Mouse (Mus musculus) cortical plate, adult 2 months (tissue): ENCODE results near the gene Rock2. TPM values are rescaled to one million over a fixed set of nuclear protein-coding genes. Genes with fewer than 3 reads are reported as not detected.

Source experiments
- H3K27ac ChIP-seq: fragments of 200-500 bp; 2 replicates; pipeline ENCODE4 v1.5.1; 2012; ENCODE audit warnings: low read length, control low read depth, inconsistent platforms; ENCODE audit not compliant: insufficient read depth
- H3K4me1 ChIP-seq: fragments of 200-500 bp; 2 replicates; pipeline ENCODE4 v1.6.1; 2011; ENCODE audit warnings: low read length; ENCODE audit not compliant: control insufficient read depth, insufficient read depth
- H3K4me3 ChIP-seq: fragments of 200-500 bp; 2 replicates; pipeline ENCODE4 v1.5.1; 2011; ENCODE audit warnings: mild to moderate bottlenecking, low read length, control low read depth; ENCODE audit not compliant: insufficient read depth
- CTCF ChIP-seq: fragments of 200-500 bp; IDR thresholded peaks from 2 replicates; pipeline ENCODE4 v1.5.1; 2011; ENCODE audit warnings: mild to moderate bottlenecking, control low read depth, low read length; ENCODE audit not compliant: insufficient read depth; ENCODE audit errors: extremely low read depth
- POLR2A ChIP-seq: fragments of 200-500 bp; IDR thresholded peaks from 2 replicates; pipeline ENCODE4 v1.6.1; 2011; ENCODE audit warnings: mild to moderate bottlenecking, low read length, control low read depth; ENCODE audit not compliant: insufficient read depth; ENCODE audit errors: extremely low read depth
- polyA plus RNA-seq: library from polyadenylated mRNA; depleted of rRNA; stranded (reverse); fragments of >200 nt; gene quantifications from 2 replicates; pipeline ENCODE4 v1.2.3, GENCODE M21; 2012

Rock2 gene
- polyA plus RNA-seq, 1 experiment = 48.3 TPM

DNA sequence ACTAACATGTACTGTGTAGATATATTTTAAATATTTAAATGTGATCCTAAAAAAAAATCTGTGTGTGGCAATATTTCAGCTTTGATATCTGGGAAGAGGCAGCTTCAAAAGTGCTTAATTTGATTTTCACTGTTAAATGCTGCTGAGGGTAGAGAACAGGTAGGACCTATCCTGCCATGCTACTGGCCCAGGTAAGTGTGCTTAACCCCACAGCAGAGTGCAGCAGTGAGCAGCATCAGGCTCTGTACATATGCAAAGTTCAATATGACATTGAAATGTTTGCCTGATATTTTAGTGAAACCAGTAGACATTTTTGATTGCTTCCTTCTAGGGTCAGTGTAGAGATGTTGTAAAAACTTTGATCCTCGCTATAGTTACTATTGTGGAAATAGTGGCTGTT is 91.1 kb downstream of the Rock2 start:
- no peak overlapping the region for H3K4me3 ChIP-seq
- no peak for TF ChIP-seq POLR2A
- no peak for TF ChIP-seq CTCF
- H3K4me1 ChIP-seq = no peaks in the 10 kb centered on the region
- H3K27ac ChIP-seq = no peak overlapping the region

DNA sequence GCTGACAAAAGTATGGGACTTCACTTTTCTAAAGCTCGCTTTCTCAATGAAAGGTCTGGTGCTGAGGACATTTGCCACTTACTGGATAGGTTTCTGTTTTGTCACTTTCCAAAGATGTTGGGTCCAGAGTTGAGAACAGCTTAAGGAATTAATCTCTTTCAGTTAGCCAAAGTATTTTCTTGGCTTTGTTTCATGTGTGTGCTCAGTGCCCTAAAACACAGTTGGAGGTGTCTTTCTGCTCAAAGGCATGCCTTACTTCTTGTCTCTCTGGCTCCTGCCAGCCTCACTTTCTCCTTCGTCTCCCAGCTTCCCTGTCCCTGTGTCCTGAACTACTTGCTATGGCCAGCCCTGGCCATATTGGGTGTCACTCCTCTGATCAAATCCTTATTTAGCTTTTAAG is 96.7 kb downstream of the Rock2 start:
- no peaks in the 10 kb centered on the region for H3K4me1 ChIP-seq
- H3K4me3 ChIP-seq = no peak overlapping the region
- TF ChIP-seq POLR2A (no peak), CTCF (no peak)
- H3K27ac ChIP-seq = no peak overlapping the region

DNA sequence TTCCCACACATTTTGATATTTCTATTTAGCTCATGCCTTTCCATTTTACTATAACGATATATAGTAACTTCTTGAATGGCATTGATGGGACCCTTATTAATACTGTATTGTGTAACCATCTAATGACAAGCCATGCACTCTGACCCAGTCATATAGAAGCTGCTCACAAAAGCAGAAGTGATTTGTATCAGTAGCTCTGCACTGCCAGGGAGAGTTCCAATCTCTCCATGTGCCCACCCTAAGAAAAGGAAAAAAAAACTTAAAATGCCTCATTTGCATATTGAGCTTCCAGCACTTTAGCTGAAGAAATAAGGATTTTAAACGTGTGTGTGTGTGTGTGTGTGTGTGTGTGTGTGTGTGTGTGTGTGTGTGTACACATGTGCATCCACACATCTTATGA is 97.7 kb downstream of the Rock2 start:
- H3K27ac ChIP-seq = no peak overlapping the region
- no peaks in the 10 kb centered on the region for H3K4me1 ChIP-seq
- TF ChIP-seq POLR2A (no peak), CTCF (no peak)
- no peak overlapping the region for H3K4me3 ChIP-seq

DNA sequence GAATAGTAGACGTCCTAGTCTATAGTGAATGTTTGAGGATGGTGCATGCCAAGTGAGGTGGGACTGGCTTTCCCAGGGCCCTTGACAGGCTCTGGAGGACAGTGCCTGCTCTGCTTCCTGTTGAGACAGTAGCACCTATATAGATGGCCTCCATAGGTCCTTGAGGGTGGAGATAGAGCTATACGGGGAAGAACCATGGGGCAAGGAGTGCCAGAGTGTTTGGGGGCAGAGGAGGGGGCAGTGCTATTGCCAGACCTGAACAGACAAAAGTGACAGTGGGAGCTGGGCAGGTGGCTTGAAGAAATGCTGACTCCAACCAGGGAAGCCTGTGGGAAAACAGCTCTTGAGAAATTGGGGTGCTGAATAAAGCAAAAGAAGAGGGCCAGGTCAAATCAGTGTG is 99.6 kb downstream of the Rock2 start:
- no peak overlapping the region for H3K4me3 ChIP-seq
- TF ChIP-seq CTCF (no peak), POLR2A (no peak)
- H3K4me1 ChIP-seq = no peaks in the 10 kb centered on the region
- no peak overlapping the region for H3K27ac ChIP-seq

DNA sequence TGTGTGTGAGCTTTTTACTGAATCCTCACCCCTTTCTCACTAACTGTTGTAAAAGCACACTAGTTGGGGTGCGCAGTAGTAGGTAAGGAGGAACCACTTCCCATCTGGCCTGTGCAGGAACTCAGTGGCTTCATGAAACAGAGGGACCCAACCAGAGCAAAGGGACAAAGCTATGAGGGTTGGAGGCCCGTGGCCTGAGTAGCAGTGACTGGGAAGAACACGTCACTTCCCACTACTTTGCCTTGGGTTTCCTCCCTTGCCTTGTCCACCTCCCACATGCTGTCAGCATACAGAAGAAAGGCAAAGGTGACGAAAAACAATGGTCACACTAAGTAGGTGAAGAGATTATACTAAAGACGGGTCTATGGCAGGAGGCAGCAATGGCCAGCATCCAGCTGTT is 101.6 kb downstream of the Rock2 start:
- TF ChIP-seq POLR2A (no peak), CTCF (no peak)
- Histone ChIP-seq H3K27ac (no peak overlapping the region), H3K4me1 (no peaks in the 10 kb centered on the region), H3K4me3 (no peak overlapping the region)

DNA sequence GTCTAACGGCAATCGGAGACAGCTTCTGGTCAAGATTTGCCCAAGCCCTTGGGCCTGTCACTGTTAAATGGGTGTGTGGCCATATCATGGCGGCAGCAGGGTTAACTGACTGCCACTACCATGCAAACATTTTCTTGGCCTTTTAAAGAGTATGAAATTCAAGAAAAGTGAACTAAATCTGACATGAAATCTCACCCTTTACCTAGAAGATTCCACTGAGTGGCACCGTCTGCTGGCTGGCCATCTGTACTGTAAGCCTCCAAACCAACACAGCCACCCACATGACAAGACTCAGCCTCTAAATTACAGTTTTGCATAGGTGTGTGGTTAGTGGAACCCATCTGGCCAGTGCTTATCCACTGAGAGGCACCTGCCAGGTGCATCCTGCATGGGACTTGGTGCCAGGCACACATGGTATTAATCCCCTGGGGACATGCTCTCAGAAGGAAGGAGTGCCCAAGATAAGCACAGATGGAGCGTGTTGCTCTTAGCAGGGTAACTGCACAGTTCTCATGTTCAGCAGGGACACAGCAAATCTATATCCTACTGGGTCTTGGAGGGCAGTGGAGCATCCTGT is 102.3 kb downstream of the Rock2 start:
- Histone ChIP-seq H3K4me3 (no peak overlapping the region), H3K4me1 (no peaks in the 10 kb centered on the region), H3K27ac (no peak overlapping the region)
- no peak for TF ChIP-seq CTCF
- no peak for TF ChIP-seq POLR2A

DNA sequence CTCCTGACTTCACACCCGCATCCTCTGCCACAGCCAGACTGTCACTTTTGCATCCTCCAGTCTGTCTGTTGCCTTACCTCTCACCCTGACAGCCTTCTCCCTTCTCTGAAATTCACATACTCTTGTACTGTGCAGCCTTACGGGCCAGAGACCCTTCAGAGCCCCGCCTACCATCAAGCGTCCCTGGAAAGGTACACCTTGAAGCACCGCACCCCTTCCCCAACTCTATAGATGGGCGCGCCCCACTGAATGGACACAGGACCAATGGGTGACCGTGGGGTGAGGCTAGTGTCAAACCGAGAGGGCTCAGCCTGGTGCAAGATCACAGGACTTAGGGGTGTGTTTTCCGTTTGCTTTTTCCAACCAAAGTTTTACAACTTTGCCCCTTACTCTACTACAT is 104.5 kb downstream of the Rock2 start:
- Histone ChIP-seq H3K27ac (no peak overlapping the region), H3K4me3 (peak overlapping the region; percentile 46), H3K4me1 (no peaks in the 10 kb centered on the region)
- TF ChIP-seq CTCF = no peak
- TF ChIP-seq POLR2A = no peak

DNA sequence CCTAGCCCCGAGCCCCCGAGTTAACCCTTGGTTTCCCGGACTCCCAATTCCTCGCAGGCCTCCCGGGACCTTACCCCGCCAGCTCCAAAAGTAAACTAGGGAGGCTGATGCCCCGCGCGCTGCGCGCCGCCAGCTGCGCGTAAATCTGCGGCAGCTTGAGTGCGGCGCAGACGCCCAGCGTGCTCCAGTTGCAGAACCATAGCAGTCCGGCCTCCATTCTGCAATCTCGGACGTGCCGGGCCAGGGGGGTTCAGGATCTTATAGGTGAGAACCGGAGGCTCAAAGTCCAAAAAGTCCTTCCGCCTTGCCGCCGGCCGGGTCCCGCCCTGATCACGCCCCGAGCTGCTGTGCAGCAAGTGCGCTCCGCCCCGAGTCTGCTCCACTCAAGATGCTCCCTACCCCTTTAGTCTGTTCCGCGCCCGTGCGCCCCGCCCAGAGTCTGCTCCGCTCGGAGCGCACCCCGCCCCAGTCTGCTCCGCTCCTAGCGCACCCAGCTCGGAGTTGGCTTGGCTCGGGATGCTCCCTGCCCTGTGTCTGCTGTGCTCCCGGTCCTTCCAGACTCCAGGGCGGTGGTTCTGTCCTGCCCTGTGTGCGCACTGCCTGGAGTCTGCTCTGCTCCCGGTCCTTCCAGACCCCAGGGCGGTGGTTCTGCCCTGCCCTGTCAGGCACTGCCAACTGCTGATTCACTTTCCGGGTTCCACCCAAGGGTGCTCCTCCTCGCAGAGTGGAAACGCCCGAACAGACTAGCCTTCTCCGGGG is 105.2 kb downstream of the Rock2 start, which contains the start of gene Pqlc3:
TSS of gene Pqlc3 (minus strand) at position 670 of the 759 bp plus-strand sequence.
- H3K4me3 ChIP-seq = peak within 1 kb of the TSS; percentile 46
- H3K27ac ChIP-seq = no peak within 1 kb of the TSS
- no peak for TF ChIP-seq CTCF
- TF ChIP-seq POLR2A = no peak; the same call in 1 of the 2 replicates
- no peaks in the 10 kb centered on the region for H3K4me1 ChIP-seq

DNA sequence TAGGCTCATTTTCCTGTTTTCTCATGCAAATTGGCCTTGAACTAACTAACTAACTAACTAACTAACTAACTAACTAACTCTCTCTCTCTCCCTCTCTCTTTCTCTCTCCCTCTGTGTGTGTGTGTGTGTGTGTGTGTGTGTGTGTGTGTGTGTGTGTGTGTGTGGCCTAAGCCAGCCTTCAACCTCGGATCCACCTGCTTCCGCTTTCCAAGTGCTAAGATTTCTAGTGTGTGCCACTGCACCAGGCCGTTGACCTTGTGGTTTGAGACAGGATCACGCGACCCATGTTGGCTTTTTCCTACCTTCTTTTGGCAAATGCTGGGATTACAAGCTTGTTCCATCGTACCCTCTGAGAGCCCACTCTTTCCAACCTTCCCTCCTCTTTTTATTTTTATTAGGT is 105.9 kb downstream of the Rock2 start:
- H3K4me1 ChIP-seq = no peaks in the 10 kb centered on the region
- no peak overlapping the region for H3K27ac ChIP-seq
- no peak overlapping the region; the same call in 1 of the 2 replicates for H3K4me3 ChIP-seq
- TF ChIP-seq POLR2A (no peak), CTCF (no peak)

DNA sequence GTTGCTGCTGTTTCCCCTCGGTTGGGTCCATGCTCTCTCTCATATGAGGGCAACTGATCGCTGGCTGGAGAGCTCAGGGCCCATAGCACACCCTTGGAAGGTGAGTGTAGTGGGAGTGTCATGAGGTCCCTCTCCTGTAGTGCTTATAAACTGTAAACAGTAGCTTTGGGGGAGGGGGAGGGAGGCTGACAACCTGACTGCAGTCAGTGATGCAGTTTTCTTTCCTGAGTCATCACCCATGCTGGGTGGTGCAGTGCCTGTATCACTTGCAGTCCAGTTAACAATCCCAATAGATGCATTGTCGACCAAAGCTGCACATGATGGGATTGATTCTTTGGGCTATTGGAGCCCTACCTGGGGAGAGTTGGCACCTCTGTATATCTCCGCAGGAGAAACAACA is 106.5 kb downstream of the Rock2 start:
- Histone ChIP-seq H3K4me1 (no peaks in the 10 kb centered on the region), H3K27ac (no peak overlapping the region), H3K4me3 (no peak overlapping the region)
- no peak for TF ChIP-seq POLR2A
- TF ChIP-seq CTCF = no peak
